Mouse (Mus musculus): ENCODE data around the gene Gtf3c1. TPM values are rescaled to one million over a fixed set of nuclear protein-coding genes. Genes with fewer than 3 reads are reported as not detected.
A peak's percentile ranks its signal among the peaks of the same experiment; 100 is the strongest.
"Not testable (repeated sequence)": the region's sequence is repeated elsewhere in the genome, so short reads cannot be mapped to it uniquely, and the experiment has no call there.

Gtf3c1 gene
- polyA plus RNA-seq, 1 experiment from 2014 or later, result 35.5 TPM

DNA sequence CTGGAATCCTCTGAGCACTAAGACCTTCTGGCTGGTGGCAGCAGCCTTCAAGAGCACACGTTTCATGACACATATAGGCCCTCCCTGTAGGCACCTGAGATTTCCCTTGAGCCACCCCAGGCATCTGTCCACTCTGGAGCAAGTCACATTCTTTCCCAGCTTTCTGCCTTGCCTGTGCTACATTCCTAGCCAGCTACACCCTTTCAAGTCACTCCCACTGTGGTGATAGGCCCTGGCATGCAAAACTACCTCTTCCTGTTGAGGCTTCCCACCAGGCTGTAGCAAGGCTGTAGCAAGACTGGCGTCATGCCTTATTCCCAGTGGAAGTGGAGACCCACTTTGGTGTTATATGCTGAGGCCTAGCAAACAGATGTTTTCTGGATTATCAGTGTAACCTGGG lies 9.1 kb upstream of the Gtf3c1 start:
- H3K4me1 ChIP-seq (ENCODE audit: control insufficient read depth, insufficient read depth, low read length), result no peaks in the 10 kb centered on the region
- H3K4me2 ChIP-seq (replicated peaks; ENCODE audit: low read depth, low read length), result no peak overlapping the region
- no peaks in the 10 kb centered on the region for H3K36me3 ChIP-seq (ENCODE audit: control insufficient read depth, insufficient read depth, low read length)
- no peak overlapping the region for H3K4me3 ChIP-seq (ENCODE audit: low read length)
- H3K9me3 ChIP-seq (ENCODE audit: control insufficient read depth, low read length), result no peaks in the 10 kb centered on the region
- ATAC-seq (ENCODE audit: low FRiP score, low TSS enrichment), result no peak
- H3K27me3 ChIP-seq (ENCODE audit: control insufficient read depth, insufficient read depth, low read length), result no peaks in the 10 kb centered on the region
- no peak overlapping the region for H3K9ac ChIP-seq (ENCODE audit: low read depth, low read length)
- WGBS, result 68% methylated on average over 2 of the region's 2 CpGs
- H3K27ac ChIP-seq (ENCODE audit: low read depth, low read length), result no peak overlapping the region

DNA sequence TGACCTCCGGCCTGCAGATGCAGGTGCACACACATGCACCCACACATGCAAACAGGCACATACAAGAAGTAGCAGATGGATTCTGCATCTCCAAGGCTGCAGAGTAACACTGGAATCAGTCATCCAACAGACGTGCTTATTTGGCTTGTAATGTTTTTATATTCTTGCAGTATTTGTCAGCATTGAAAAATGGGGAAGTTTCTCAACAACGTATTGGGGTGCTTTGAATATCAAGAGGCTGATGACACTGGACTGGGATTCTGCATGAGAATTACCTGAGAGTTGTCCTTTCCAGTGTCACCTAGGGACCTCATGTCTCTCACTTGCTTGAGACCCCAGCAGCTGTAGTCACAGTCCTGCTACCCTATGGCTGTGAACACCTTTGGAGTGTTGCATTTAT lies 7.2 kb upstream of the Gtf3c1 start:
- H3K27ac ChIP-seq (ENCODE audit: low read depth, low read length), result no peak overlapping the region
- WGBS, result 95% methylated on average over 3 of the region's 3 CpGs
- ATAC-seq (ENCODE audit: low FRiP score, low TSS enrichment), result no peak
- H3K4me2 ChIP-seq (replicated peaks; ENCODE audit: low read depth, low read length), result no peak overlapping the region
- no peak overlapping the region for H3K4me3 ChIP-seq (ENCODE audit: low read length)
- no peaks in the 10 kb centered on the region for H3K9me3 ChIP-seq (ENCODE audit: control insufficient read depth, low read length)
- no peaks in the 10 kb centered on the region for H3K27me3 ChIP-seq (ENCODE audit: control insufficient read depth, insufficient read depth, low read length)
- no peak overlapping the region for H3K9ac ChIP-seq (ENCODE audit: low read depth, low read length)
- no peaks in the 10 kb centered on the region for H3K36me3 ChIP-seq (ENCODE audit: control insufficient read depth, insufficient read depth, low read length)
- no peaks in the 10 kb centered on the region for H3K4me1 ChIP-seq (ENCODE audit: control insufficient read depth, insufficient read depth, low read length)

GRCm38 (mm10) chr7:125713542-125714055 lies 6.0 kb upstream of the Gtf3c1 start:
- H3K9me3 ChIP-seq (ENCODE audit: control insufficient read depth, low read length); ATAC-seq (ENCODE audit: low FRiP score, low TSS enrichment); H3K4me1 ChIP-seq (ENCODE audit: control insufficient read depth, insufficient read depth, low read length); H3K4me2 ChIP-seq (replicated peaks; ENCODE audit: low read depth, low read length); H3K27ac ChIP-seq (ENCODE audit: low read depth, low read length); H3K9ac ChIP-seq (ENCODE audit: low read depth, low read length); H3K4me3 ChIP-seq (ENCODE audit: low read length); H3K27me3 ChIP-seq (ENCODE audit: control insufficient read depth, insufficient read depth, low read length); H3K36me3 ChIP-seq (ENCODE audit: control insufficient read depth, insufficient read depth, low read length): not testable (repeated sequence)
- 95% methylated on average over 6 of the region's 7 CpGs for WGBS

DNA sequence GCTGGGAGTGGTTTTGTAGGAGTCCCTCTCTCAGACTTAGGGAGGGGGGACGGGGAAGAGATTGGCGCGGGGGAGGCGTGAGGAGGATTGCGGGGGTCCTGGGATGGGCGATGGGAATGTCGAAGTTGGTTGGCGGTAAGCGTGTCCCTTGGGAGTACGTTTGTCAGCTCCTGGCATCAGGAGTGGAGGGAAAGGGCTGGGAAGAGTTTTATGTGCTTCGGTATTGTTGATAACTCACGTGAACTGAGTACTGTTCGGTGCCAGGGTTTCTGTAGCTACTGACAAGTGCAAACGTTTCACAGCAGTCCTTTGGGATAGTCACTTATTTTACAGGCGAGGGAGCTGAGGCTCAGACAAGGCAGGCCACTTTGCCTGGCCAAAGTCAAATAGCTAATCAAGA lies 520 bp upstream of the Gtf3c1 start:
- Histone ChIP-seq H3K9ac (ENCODE audit: low read depth, low read length) (peak overlapping the region; percentile 77), H3K4me3 (ENCODE audit: low read length) (peak overlapping the region; percentile 82), H3K27me3 (ENCODE audit: control insufficient read depth, insufficient read depth, low read length) (no peaks in the 10 kb centered on the region), H3K4me2 (replicated peaks; ENCODE audit: low read depth, low read length) (peak overlapping the region; percentile 79), H3K36me3 (ENCODE audit: control insufficient read depth, insufficient read depth, low read length) (peaks cover 14% of the 10 kb centered on the region), H3K4me1 (ENCODE audit: control insufficient read depth, insufficient read depth, low read length) (peaks cover 31% of the 10 kb centered on the region), H3K27ac (ENCODE audit: low read depth, low read length) (0 out of 2 replicates have a peak overlapping the region, but pooled peaks have one; percentile 15), H3K9me3 (ENCODE audit: control insufficient read depth, low read length) (no peaks in the 10 kb centered on the region)
- ATAC-seq (ENCODE audit: low FRiP score, low TSS enrichment), result no peak
- WGBS, result under 1% methylated on average over 15 of the region's 15 CpGs

DNA sequence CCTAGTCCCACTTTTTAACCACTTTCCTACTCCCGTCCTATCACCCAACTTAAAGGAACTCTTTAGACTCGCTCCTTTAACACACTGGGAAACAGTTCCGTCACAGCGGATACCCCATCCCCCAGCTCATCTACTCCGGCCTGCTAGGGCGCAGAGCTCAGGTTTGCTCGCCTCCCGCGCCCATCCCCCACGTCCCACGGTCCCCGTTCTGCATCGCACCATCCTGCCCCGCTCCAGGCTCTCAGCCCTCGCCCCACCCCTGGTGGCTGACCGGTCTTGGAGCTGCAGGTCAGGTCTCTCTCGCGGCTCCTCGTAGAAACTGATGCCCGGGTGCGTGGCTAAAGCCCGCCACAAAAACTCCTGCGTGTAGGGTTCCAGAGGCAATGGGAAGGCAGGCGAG lies 394 bp downstream of the Gtf3c1 start:
- Histone ChIP-seq H3K4me1 (ENCODE audit: control insufficient read depth, insufficient read depth, low read length) (peaks cover 31% of the 10 kb centered on the region), H3K27me3 (ENCODE audit: control insufficient read depth, insufficient read depth, low read length) (no peaks in the 10 kb centered on the region), H3K9me3 (ENCODE audit: control insufficient read depth, low read length) (no peaks in the 10 kb centered on the region), H3K4me2 (replicated peaks; ENCODE audit: low read depth, low read length) (peak overlapping the region; percentile 68), H3K36me3 (ENCODE audit: control insufficient read depth, insufficient read depth, low read length) (peaks cover 23% of the 10 kb centered on the region), H3K9ac (ENCODE audit: low read depth, low read length) (peak overlapping the region; percentile 80), H3K4me3 (ENCODE audit: low read length) (peak overlapping the region; percentile 82), H3K27ac (ENCODE audit: low read depth, low read length) (peak overlapping the region; percentile 88)
- under 1% methylated on average over 24 of the region's 24 CpGs for WGBS
- peak; percentile 86 for ATAC-seq (ENCODE audit: low FRiP score, low TSS enrichment)

DNA sequence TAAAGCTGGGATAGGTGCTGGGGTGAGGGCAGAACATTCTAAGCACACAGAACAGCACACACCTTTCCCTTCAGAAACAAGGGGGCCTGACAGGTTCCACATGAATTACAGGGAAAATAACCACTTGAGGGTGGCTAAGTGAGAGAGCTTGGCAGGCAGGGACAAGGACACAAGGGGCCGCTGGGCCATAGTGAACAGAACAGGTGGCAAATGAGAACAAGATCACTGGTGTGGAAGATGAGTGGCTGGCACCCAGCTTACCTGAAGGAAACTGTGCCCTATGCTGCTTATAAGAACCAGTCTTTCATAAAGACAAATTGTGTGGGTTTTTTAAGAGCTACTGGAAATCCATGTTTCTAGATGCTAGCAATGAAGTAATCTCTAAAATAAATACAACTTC lies 4.8 kb downstream of the Gtf3c1 start:
- Histone ChIP-seq H3K27me3 (ENCODE audit: control insufficient read depth, insufficient read depth, low read length) (no peaks in the 10 kb centered on the region), H3K4me3 (ENCODE audit: low read length) (no peak overlapping the region), H3K36me3 (ENCODE audit: control insufficient read depth, insufficient read depth, low read length) (peaks cover 67% of the 10 kb centered on the region), H3K9me3 (ENCODE audit: control insufficient read depth, low read length) (peaks cover 5% of the 10 kb centered on the region; the same call in 1 of the 2 replicates), H3K9ac (ENCODE audit: low read depth, low read length) (no peak overlapping the region), H3K4me2 (replicated peaks; ENCODE audit: low read depth, low read length) (no peak overlapping the region), H3K27ac (ENCODE audit: low read depth, low read length) (no peak overlapping the region), H3K4me1 (ENCODE audit: control insufficient read depth, insufficient read depth, low read length) (peaks cover 21% of the 10 kb centered on the region)
- WGBS, result 84% methylated on average over 1 of the region's 1 CpGs
- no peak for ATAC-seq (ENCODE audit: low FRiP score, low TSS enrichment)

- ATAC-seq (ENCODE audit: low FRiP score, low TSS enrichment), result no peak
- no peaks in the 10 kb centered on the region for H3K27me3 ChIP-seq (ENCODE audit: control insufficient read depth, insufficient read depth, low read length)
- peaks cover 99% of the 10 kb centered on the region for H3K36me3 ChIP-seq (ENCODE audit: control insufficient read depth, insufficient read depth, low read length)
- H3K4me1 ChIP-seq (ENCODE audit: control insufficient read depth, insufficient read depth, low read length), result no peaks in the 10 kb centered on the region
- no peak overlapping the region for H3K9ac ChIP-seq (ENCODE audit: low read depth, low read length)
- H3K4me3 ChIP-seq (ENCODE audit: low read length), result no peak overlapping the region
- no peak overlapping the region for H3K27ac ChIP-seq (ENCODE audit: low read depth, low read length)
- H3K9me3 ChIP-seq (ENCODE audit: control insufficient read depth, low read length), result peaks cover 3% of the 10 kb centered on the region; the same call in 1 of the 2 replicates
- 66% methylated on average over 5 of the region's 5 CpGs for WGBS
- no peak overlapping the region for H3K4me2 ChIP-seq (replicated peaks; ENCODE audit: low read depth, low read length)
Measured at GRCm38 (mm10) chr7:125694056-125694455, 13.5 kb downstream of the Gtf3c1 start.

DNA sequence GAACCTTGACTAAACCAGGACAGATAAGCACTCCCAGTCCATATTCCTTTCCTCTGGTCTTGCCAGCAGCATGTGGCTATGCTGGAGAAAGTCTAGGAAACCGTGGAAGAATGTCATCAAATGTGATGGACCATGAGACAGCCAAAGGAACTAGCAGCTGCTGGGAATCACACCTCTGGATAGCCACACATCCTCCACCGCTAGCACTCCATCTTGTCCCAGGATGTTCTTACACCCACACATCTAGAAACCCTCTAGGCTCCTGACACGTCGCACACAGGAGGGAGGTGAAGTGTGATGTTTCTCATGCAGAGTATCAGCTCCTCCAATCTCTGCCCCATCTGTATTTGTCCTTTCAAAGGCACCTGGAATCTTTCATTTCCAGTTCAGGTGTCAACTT lies 17.1 kb downstream of the Gtf3c1 start:
- ATAC-seq (ENCODE audit: low FRiP score, low TSS enrichment), result no peak
- Histone ChIP-seq H3K4me3 (ENCODE audit: low read length) (no peak overlapping the region), H3K9ac (ENCODE audit: low read depth, low read length) (no peak overlapping the region), H3K27ac (ENCODE audit: low read depth, low read length) (no peak overlapping the region), H3K36me3 (ENCODE audit: control insufficient read depth, insufficient read depth, low read length) (peaks cover 91% of the 10 kb centered on the region), H3K9me3 (ENCODE audit: control insufficient read depth, low read length) (no peaks in the 10 kb centered on the region), H3K27me3 (ENCODE audit: control insufficient read depth, insufficient read depth, low read length) (no peaks in the 10 kb centered on the region), H3K4me1 (ENCODE audit: control insufficient read depth, insufficient read depth, low read length) (no peaks in the 10 kb centered on the region), H3K4me2 (replicated peaks; ENCODE audit: low read depth, low read length) (no peak overlapping the region)
- WGBS, result 55% methylated on average over 4 of the region's 4 CpGs

DNA sequence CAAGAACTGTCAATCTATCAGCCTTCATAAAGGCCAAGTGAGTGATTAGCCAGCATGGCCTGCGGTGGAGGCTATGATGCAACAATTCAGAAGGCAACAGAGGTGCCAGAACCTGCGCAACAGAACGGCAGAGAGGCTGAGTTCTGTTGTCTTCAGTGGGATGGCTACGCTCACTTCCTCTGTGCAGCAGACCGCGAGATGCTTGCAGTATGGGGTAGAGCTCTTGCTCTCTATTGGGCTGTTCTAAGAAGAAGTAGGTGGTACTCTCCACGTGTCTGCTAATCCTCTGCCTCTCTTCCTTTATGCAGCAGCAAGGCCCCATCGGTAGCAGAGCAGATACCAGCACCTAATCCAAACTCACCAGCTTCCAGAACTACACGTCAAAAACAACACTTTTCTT lies 27.6 kb downstream of the Gtf3c1 start:
- Histone ChIP-seq H3K27ac (ENCODE audit: low read depth, low read length) (no peak overlapping the region), H3K4me3 (ENCODE audit: low read length) (no peak overlapping the region), H3K9me3 (ENCODE audit: control insufficient read depth, low read length) (no peaks in the 10 kb centered on the region), H3K36me3 (ENCODE audit: control insufficient read depth, insufficient read depth, low read length) (peaks cover 77% of the 10 kb centered on the region), H3K4me2 (replicated peaks; ENCODE audit: low read depth, low read length) (no peak overlapping the region), H3K27me3 (ENCODE audit: control insufficient read depth, insufficient read depth, low read length) (no peaks in the 10 kb centered on the region), H3K9ac (ENCODE audit: low read depth, low read length) (no peak overlapping the region), H3K4me1 (ENCODE audit: control insufficient read depth, insufficient read depth, low read length) (no peaks in the 10 kb centered on the region)
- ATAC-seq (ENCODE audit: low FRiP score, low TSS enrichment), result no peak
- 84% methylated on average over 9 of the region's 9 CpGs for WGBS

Data from kidney, embryonic 14.5 days (tissue).